In genomic region chr2:117910781-117911180, GRCm38 (mm10) we compare ENCODE assay signal across 24 mouse cellular contexts.
"Had no signal": no experiment of that assay in that cellular context is flagged by ENCODE, and none has a peak within 500 bp of the region (broad histone marks: within the 10 kb centered on the region; RNA-seq: fewer than 3 reads in every experiment).

No protein-coding gene starts in this region.

- H3K9ac ChIP-seq: heart, embryonic 12.5 days; hindbrain, embryonic 12.5 days; hindbrain, embryonic 15.5 days; limb, embryonic 13.5 days; limb, embryonic 15.5 days; liver, embryonic 12.5 days; liver, embryonic 14.5 days had no signal

- H3K4me2 ChIP-seq: heart, embryonic 12.5 days; hindbrain, embryonic 12.5 days; hindbrain, embryonic 15.5 days; limb, embryonic 13.5 days; limb, embryonic 15.5 days; liver, embryonic 12.5 days had no signal

- H3K27me3 ChIP-seq: heart, embryonic 12.5 days; hindbrain, embryonic 12.5 days; hindbrain, embryonic 15.5 days; limb, embryonic 13.5 days; limb, embryonic 15.5 days; liver, embryonic 12.5 days had no signal

- H3K4me3 ChIP-seq: gastrocnemius, adult 2 months; heart, embryonic 10.5 days; heart, embryonic 12.5 days; hindbrain, embryonic 10.5 days; hindbrain, embryonic 12.5 days; hindbrain, embryonic 15.5 days; limb, embryonic 13.5 days; limb, embryonic 15.5 days; liver, embryonic 12.5 days had no signal

- H3K9me3 ChIP-seq: heart, embryonic 10.5 days; heart, embryonic 12.5 days; hindbrain, embryonic 10.5 days; hindbrain, embryonic 12.5 days; hindbrain, embryonic 15.5 days; limb, embryonic 13.5 days; limb, embryonic 15.5 days; liver, embryonic 12.5 days had no signal

- ATAC-seq: hindbrain, postnatal 0 days; intestine, embryonic 16.5 days; liver, embryonic 12.5 days had no signal

- H3K4me1 ChIP-seq: heart, embryonic 10.5 days; heart, embryonic 12.5 days; hindbrain, embryonic 10.5 days; hindbrain, embryonic 12.5 days; hindbrain, embryonic 15.5 days; limb, embryonic 13.5 days; limb, embryonic 15.5 days; liver, embryonic 12.5 days had no signal

- H3K27ac ChIP-seq: gastrocnemius, adult 2 months; heart, embryonic 10.5 days; hindbrain, embryonic 10.5 days; hindbrain, embryonic 12.5 days; hindbrain, embryonic 15.5 days; hindbrain, postnatal 0 days; limb, embryonic 13.5 days; limb, embryonic 15.5 days; liver, embryonic 12.5 days; liver, embryonic 14.5 days had no signal

- DNase-seq: gastrocnemius, adult 2 months; gastrocnemius, postnatal 10 days; gastrocnemius, postnatal 25 days; heart, adult 18-20 months; heart, postnatal 10 days; heart, postnatal 4 days; kidney, adult 11 months; kidney, adult 8-10 months; kidney, postnatal 14 days; kidney, postnatal 36 days; layer of hippocampus, adult 9-11 months; layer of hippocampus, postnatal 36 days; left cerebral cortex, postnatal 4 days had no signal

- H3K36me3 ChIP-seq: heart, embryonic 10.5 days; heart, embryonic 12.5 days; hindbrain, embryonic 10.5 days; hindbrain, embryonic 12.5 days; hindbrain, embryonic 15.5 days; limb, embryonic 13.5 days; limb, embryonic 15.5 days; liver, embryonic 12.5 days had no signal
